Comparison of ENCODE assay signal across 22 mouse cellular contexts in the genomic region with DNA sequence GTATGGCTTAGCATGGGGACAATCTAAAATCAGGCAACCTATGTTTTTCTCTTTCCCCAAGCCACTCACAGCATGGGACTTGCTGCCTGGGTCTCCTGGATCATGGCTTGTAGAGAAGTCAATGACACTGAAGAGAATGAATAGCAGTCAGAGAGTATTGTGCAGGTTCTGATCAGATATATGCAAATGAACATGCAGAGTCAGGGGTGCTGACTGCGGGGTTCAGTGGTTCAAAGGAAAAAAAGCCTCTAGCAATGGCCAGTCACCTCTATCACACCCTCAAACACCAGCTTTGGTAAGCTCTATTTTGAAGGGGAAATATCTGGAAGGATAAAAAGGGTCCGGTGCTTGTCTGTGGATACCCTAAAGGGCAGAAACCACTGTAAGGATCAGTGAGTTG.
DNase-seq lines count a peak whose midpoint lies in the region; ATAC-seq lines count a peak whose summit lies in the region.
"Had no signal": no experiment of that assay in that cellular context is flagged by ENCODE, and none has a peak within 500 bp of the region (broad histone marks: within the 10 kb centered on the region; RNA-seq: fewer than 3 reads in every experiment).

No protein-coding gene starts in this region.

- H3K4me2 ChIP-seq in limb, embryonic 12.5 days: no peak overlapping the region
- H3K4me2 ChIP-seq: embryonic facial prominence, embryonic 13.5 days; embryonic facial prominence, embryonic 15.5 days; forebrain, embryonic 12.5 days had no signal

- H3K27ac ChIP-seq in limb, embryonic 10.5 days: peak overlapping the region; percentile 19; the same call in 1 of the 2 replicates
- H3K27ac ChIP-seq in limb, embryonic 12.5 days: peak overlapping the region; percentile 81
- H3K27ac ChIP-seq: embryonic facial prominence, embryonic 13.5 days; embryonic facial prominence, embryonic 15.5 days; forebrain, embryonic 10.5 days; forebrain, embryonic 12.5 days had no signal

- H3K9ac ChIP-seq in limb, embryonic 12.5 days (replicated peaks): no peak overlapping the region
- H3K9ac ChIP-seq: embryonic facial prominence, embryonic 13.5 days; embryonic facial prominence, embryonic 15.5 days; forebrain, embryonic 12.5 days had no signal

- WGBS in limb, embryonic 10.5 days: 87% methylated on average over 2 of the region's 2 CpGs
- 79% methylated on average over 2 of the region's 2 CpGs for WGBS in limb, embryonic 12.5 days

- DNase-seq in limb, embryonic 10.5 days (ENCODE audit: low spot score): no peak
- DNase-seq in splenic B cell, adult 2 months (ENCODE audit: low read depth, low spot score): peak; percentile 52
- no peak for DNase-seq in thymus, postnatal 4 days
- no peak for DNase-seq in ovary, adult 18-20 months (ENCODE audit: low spot score)
- DNase-seq: adrenal gland, adult 2 months; adrenal gland, postnatal 10 days; adrenal gland, postnatal 25 days; cerebellum, adult 11 months; cerebellum, adult 18-20 months; cerebellum, adult 8-10 months; cerebellum, adult 9-11 months; cerebellum, postnatal 14 days; cerebellum, postnatal 36 days; embryo, embryonic 11 days had no signal

- peaks cover 19% of the 10 kb centered on the region for H3K4me1 ChIP-seq in limb, embryonic 10.5 days
- peaks cover 54% of the 10 kb centered on the region for H3K4me1 ChIP-seq in limb, embryonic 12.5 days (replicated peaks)
- H3K4me1 ChIP-seq: forebrain, embryonic 12.5 days had no signal

- no peak overlapping the region for H3K4me3 ChIP-seq in limb, embryonic 10.5 days
- no peak overlapping the region for H3K4me3 ChIP-seq in limb, embryonic 12.5 days (replicated peaks)
- H3K4me3 ChIP-seq: embryonic facial prominence, embryonic 13.5 days; embryonic facial prominence, embryonic 15.5 days; erythroblast, embryonic 14.5 days; forebrain, embryonic 10.5 days; forebrain, embryonic 12.5 days had no signal

- H3K36me3 ChIP-seq in limb, embryonic 10.5 days: no peaks in the 10 kb centered on the region
- no peaks in the 10 kb centered on the region for H3K36me3 ChIP-seq in limb, embryonic 12.5 days
- no peaks in the 10 kb centered on the region for H3K36me3 ChIP-seq in splenic B cell, adult 2 months (ENCODE audit: control insufficient read depth, insufficient read depth, low read length, poor library complexity, severe bottlenecking)
- H3K36me3 ChIP-seq: embryonic facial prominence, embryonic 13.5 days; embryonic facial prominence, embryonic 15.5 days; forebrain, embryonic 10.5 days; forebrain, embryonic 12.5 days had no signal

- no peaks in the 10 kb centered on the region for H3K9me3 ChIP-seq in limb, embryonic 10.5 days (replicated peaks)
- no peaks in the 10 kb centered on the region for H3K9me3 ChIP-seq in limb, embryonic 12.5 days
- H3K9me3 ChIP-seq: embryonic facial prominence, embryonic 13.5 days; embryonic facial prominence, embryonic 15.5 days; forebrain, embryonic 10.5 days; forebrain, embryonic 12.5 days had no signal

- no peaks in the 10 kb centered on the region for H3K27me3 ChIP-seq in limb, embryonic 10.5 days (ENCODE audit: low read depth, poor library complexity, severe bottlenecking)
- H3K27me3 ChIP-seq in limb, embryonic 12.5 days: no peaks in the 10 kb centered on the region
- H3K27me3 ChIP-seq in splenic B cell, adult 2 months (ENCODE audit: control insufficient read depth, insufficient read depth, low read length, poor library complexity, severe bottlenecking): no peaks in the 10 kb centered on the region
- H3K27me3 ChIP-seq: embryonic facial prominence, embryonic 13.5 days; embryonic facial prominence, embryonic 15.5 days; forebrain, embryonic 12.5 days had no signal

- ATAC-seq in limb, embryonic 12.5 days (ENCODE audit: insufficient number of reproducible peaks, insufficient read depth, low FRiP score, low TSS enrichment, low read depth): no peak
- ATAC-seq: forebrain, embryonic 14.5 days; forebrain, embryonic 16.5 days had no signal
